Mouse (Mus musculus) cerebellum, adult 2 months (tissue): ENCODE measurements around the gene Gm17606. TPM values are rescaled to one million over a fixed set of nuclear protein-coding genes. Genes with fewer than 3 reads are reported as not detected.

Experiments used
- DNase-seq, 2 experiments: peaks; one replicate each; pipeline ENCODE4 v3.0.0; 2021
- H3K27ac ChIP-seq: fragments of 200-500 bp; 2 replicates; pipeline ENCODE4 v1.5.1; 2012; ENCODE audit warnings: low read length, control low read depth, inconsistent platforms; ENCODE audit not compliant: insufficient read depth
- H3K27me3 ChIP-seq: fragments of 200-500 bp; 2 replicates; pipeline ENCODE4 v1.6.1; 2012; ENCODE audit warnings: inconsistent platforms, mild to moderate bottlenecking, low read length, moderate library complexity; ENCODE audit not compliant: control insufficient read depth, insufficient read depth
- H3K4me1 ChIP-seq: fragments of 200-500 bp; 2 replicates; pipeline ENCODE4 v1.6.1; 2011; ENCODE audit warnings: low read length; ENCODE audit not compliant: control insufficient read depth, insufficient read depth
- H3K4me3 ChIP-seq: fragments of 200-500 bp; replicated peaks from 2 replicates; pipeline ENCODE3; 2011; ENCODE audit warnings: mild to moderate bottlenecking, low read depth, low read length, control low read depth; ENCODE audit not compliant: insufficient read depth
- CTCF ChIP-seq: fragments of 200-500 bp; IDR thresholded peaks from 2 replicates; pipeline ENCODE4 v1.5.1; 2011; ENCODE audit warnings: low read depth, mild to moderate bottlenecking, control low read depth, low read length, moderate library complexity, borderline replicate concordance; ENCODE audit not compliant: insufficient read depth
- POLR2A ChIP-seq: fragments of 200-500 bp; IDR thresholded peaks from 2 replicates; pipeline ENCODE4 v1.6.1; 2011; ENCODE audit warnings: low read length, control low read depth, borderline replicate concordance; ENCODE audit not compliant: insufficient read depth
- WGBS: fragments of 180-500 bp; shearing (Covaris S2); methylation state at CpG from one replicate; pipeline ENCODE4 v1.1.7; 2018; 5-methylcytosine and 5-hydroxymethylcytosine counted together
- polyA plus RNA-seq: library from polyadenylated mRNA; depleted of rRNA; stranded (reverse); fragments of >200 nt; gene quantifications from 2 replicates; pipeline ENCODE4 v1.2.3, GENCODE M21; 2012; rRNA removed

The Gm17606 gene
- polyA plus RNA-seq, 1 experiment, result not detected

GRCm38 (mm10) chr14:54695042-54695441 is 54.3 kb downstream of the Gm17606 start:
- H3K27me3 ChIP-seq, result no peaks in the 10 kb centered on the region
- WGBS, result 84% methylated on average over 6 of the region's 6 CpGs
- H3K4me3 ChIP-seq, result no peak overlapping the region
- no peaks in the 10 kb centered on the region for H3K4me1 ChIP-seq
- TF ChIP-seq CTCF (no peak), POLR2A (no peak)
- no peak for DNase-seq
- no peak overlapping the region for H3K27ac ChIP-seq

DNA sequence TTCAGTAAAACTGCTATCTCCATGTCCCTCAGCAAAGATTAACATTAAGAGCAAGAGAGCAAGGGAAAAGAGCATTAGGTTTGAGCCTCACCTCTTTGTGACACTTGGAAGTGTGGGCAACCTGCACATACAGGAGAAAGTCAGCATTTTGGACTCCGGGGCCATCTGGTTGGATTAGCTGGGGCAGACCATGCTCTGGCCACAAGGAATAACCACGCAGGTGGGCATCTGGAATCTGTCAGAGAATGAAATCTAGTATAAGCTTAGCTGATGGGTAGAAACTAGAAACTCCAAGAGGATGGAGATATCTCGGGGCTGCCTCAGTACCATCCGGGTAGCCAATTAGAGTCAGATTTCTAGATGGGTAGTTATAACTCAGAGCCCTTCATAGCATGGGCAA is 56.0 kb downstream of the Gm17606 start:
- H3K27me3 ChIP-seq, result no peaks in the 10 kb centered on the region
- WGBS, result 83% methylated on average over 4 of the region's 4 CpGs

More for the DNA sequence above, 56.0 kb downstream of the Gm17606 start:
- Histone ChIP-seq H3K4me1 (no peaks in the 10 kb centered on the region), H3K4me3 (no peak overlapping the region), H3K27ac (no peak overlapping the region)
- DNase-seq, result no peak
- TF ChIP-seq CTCF (no peak), POLR2A (no peak)

Other genes with a start within 250 kb of the Gm17606 start
- gene Slc7a7, start 223.2 kb upstream of the Gm17606 start, polyA plus RNA-seq, result 1.4 and 1.5 TPM in 2 replicates
- gene Mrpl52, start 214.0 kb upstream of the Gm17606 start, polyA plus RNA-seq, result 130 and 136 TPM in 2 replicates
- gene Mmp14, start 209.3 kb upstream of the Gm17606 start, polyA plus RNA-seq, result 14.9 and 15.9 TPM in 2 replicates
- 48.1 and 48.6 TPM in 2 replicates for gene Lrp10, start 176.8 kb upstream of the Gm17606 start, polyA plus RNA-seq
- gene Rem2, start 164.9 kb upstream of the Gm17606 start, polyA plus RNA-seq, result 13.0 and 14.4 TPM in 2 replicates
- 60.3 and 64.3 TPM in 2 replicates for gene Prmt5, start 123.4 kb upstream of the Gm17606 start, polyA plus RNA-seq
- gene Haus4, start 86.3 kb upstream of the Gm17606 start, polyA plus RNA-seq, result 9.5 and 9.9 TPM in 2 replicates
- 1.9 TPM in 2 replicates for gene Ajuba, start 63.4 kb upstream of the Gm17606 start, polyA plus RNA-seq
- gene 4931414P19Rik, start 35.0 kb upstream of the Gm17606 start, polyA plus RNA-seq, result 3.2 and 4.0 TPM in 2 replicates
- gene Psmb5, start 22.9 kb upstream of the Gm17606 start, polyA plus RNA-seq, result 221 and 225 TPM in 2 replicates
- 0.10 TPM in 1 of 2 replicates, not detected in the other for gene Psmb11, start 19.5 kb upstream of the Gm17606 start, polyA plus RNA-seq
- gene Cdh24, start 412 bp downstream of the Gm17606 start, polyA plus RNA-seq, result 7.6 and 10.3 TPM in 2 replicates
- gene 1700123O20Rik, start 45.3 kb downstream of the Gm17606 start, polyA plus RNA-seq, result 45.2 and 51.0 TPM in 2 replicates
- gene Acin1, start 46.0 kb downstream of the Gm17606 start, polyA plus RNA-seq, result 199 and 207 TPM in 2 replicates
- 0.03 and 0.08 TPM in 2 replicates for gene Gm29776, start 57.9 kb downstream of the Gm17606 start, polyA plus RNA-seq
- gene Cebpe, start 71.2 kb downstream of the Gm17606 start, polyA plus RNA-seq, result 0.08 TPM in 2 replicates
- gene Slc7a8, start 141.0 kb downstream of the Gm17606 start, polyA plus RNA-seq, result 37.1 and 41.6 TPM in 2 replicates
- gene Rnf212b, start 173.2 kb downstream of the Gm17606 start, polyA plus RNA-seq, result not detected in 2 replicates
- 12.0 and 12.4 TPM in 2 replicates for gene Homez, start 230.0 kb downstream of the Gm17606 start, polyA plus RNA-seq
- 21.6 and 22.1 TPM in 2 replicates for gene Ppp1r3e, start 236.6 kb downstream of the Gm17606 start, polyA plus RNA-seq
- gene Bcl2l2, start 242.4 kb downstream of the Gm17606 start, polyA plus RNA-seq, result 113 TPM in 2 replicates
- 0.34 TPM in 1 of 2 replicates, not detected in the other for gene Gm20521, start 242.5 kb downstream of the Gm17606 start, polyA plus RNA-seq